Comparison of ENCODE assay signal across 7 mouse cellular contexts in the genomic region with DNA sequence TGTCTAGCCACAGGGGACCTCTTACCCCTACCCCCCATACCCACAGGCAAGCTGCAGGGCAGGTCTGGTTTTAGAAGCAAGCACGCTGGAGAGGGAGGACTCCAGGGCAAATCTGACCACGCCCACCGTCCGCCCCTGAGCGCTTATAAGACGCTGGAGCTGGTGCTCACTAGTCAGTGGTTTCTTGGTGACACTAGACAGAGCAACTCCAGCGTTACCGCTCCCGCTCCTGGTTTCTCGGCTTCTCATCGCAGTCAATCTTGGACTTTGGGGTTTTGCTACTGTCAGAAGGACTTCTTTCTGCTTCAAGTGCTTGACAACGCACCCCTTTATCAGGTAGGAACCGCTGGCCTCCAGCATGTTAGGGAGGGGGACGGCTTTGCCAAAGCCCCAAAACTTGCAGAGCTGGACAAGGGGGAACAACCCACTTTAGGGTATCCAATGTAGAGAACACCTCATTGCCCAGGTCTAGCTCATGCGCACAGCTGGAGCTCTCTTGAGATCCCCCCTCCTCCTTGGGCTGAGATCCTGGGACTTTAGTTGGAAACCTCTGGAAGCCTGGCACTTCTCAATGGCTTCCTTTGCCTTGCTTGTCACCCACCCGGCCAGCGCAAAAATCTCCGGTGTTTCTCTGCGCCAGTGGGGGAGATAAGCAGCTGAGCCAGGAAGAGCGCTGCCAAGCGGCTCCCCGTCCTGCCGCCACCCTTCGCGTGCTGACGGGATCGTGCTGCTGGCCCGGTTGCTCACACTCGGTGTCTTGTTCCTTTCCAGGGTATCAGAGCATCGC. TPM values are rescaled to one million over a fixed set of nuclear protein-coding genes. Genes with fewer than 3 reads are reported as not detected.
DNase-seq lines count a peak whose midpoint lies in the region; ATAC-seq and TF ChIP-seq lines count a peak whose summit lies in the region.

A gene (plus strand): TSS at position 176 of the 787 bp plus-strand sequence.

- no peak within 1 kb of the TSS for H3K27ac ChIP-seq in limb, embryonic 14.5 days (replicated peaks; ENCODE audit: low read depth, low read length)
- no peak within 1 kb of the TSS for H3K27ac ChIP-seq in midbrain, embryonic 15.5 days

- H3K4me2 ChIP-seq in limb, embryonic 14.5 days (replicated peaks; ENCODE audit: low read depth, low read length, severe bottlenecking), result peak within 1 kb of the TSS; percentile 84
- peak within 1 kb of the TSS; percentile 73 for H3K4me2 ChIP-seq in midbrain, embryonic 15.5 days

- peak; percentile 46; the same call in 1 of the 2 replicates for TF ChIP-seq POLR2A in limb, embryonic 14.5 days (IDR thresholded peaks at IDR 0.05; ENCODE audit: borderline replicate concordance, extremely low read depth, insufficient read depth, insufficient read length)

- intact Hi-C loops in gastrocnemius, postnatal 36 days (cut with DNase I), result loop anchor here (2.0 kb wide), 2 partner anchors 71 to 193 kb away; no protein-coding TSS in a partner anchor

- H3K27me3 ChIP-seq in limb, embryonic 14.5 days (ENCODE audit: control insufficient read depth, insufficient read depth, low read length), result peaks cover 55% of the 10 kb centered on the region
- peaks cover 75% of the 10 kb centered on the region for H3K27me3 ChIP-seq in midbrain, embryonic 15.5 days (replicated peaks)

- no peak for ATAC-seq in limb, embryonic 14.5 days (ENCODE audit: low FRiP score, low read depth)
- ATAC-seq in midbrain, embryonic 15.5 days (replicated peaks), result 0 out of 2 replicates have a peak, but pooled peaks have one; percentile 24

- WGBS in limb, embryonic 14.5 days, result 2% methylated on average over 30 of the region's 30 CpGs
- 1% methylated on average over 30 of the region's 30 CpGs for WGBS in midbrain, embryonic 15.5 days

- peak within 1 kb of the TSS; percentile 42 for H3K4me3 ChIP-seq in limb, embryonic 14.5 days (replicated peaks; ENCODE audit: low read length)
- peak within 1 kb of the TSS; percentile 37 for H3K4me3 ChIP-seq in midbrain, embryonic 15.5 days

- H3K9ac ChIP-seq in limb, embryonic 14.5 days (ENCODE audit: low read depth, low read length, severe bottlenecking), result peak within 1 kb of the TSS; percentile 46
- peak within 1 kb of the TSS; percentile 40; the same call in 1 of the 2 replicates for H3K9ac ChIP-seq in midbrain, embryonic 15.5 days

- no peaks in the 10 kb centered on the region for H3K9me3 ChIP-seq in limb, embryonic 14.5 days (ENCODE audit: control insufficient read depth, low read length)
- H3K9me3 ChIP-seq in midbrain, embryonic 15.5 days, result no peaks in the 10 kb centered on the region

- H3K4me1 ChIP-seq in limb, embryonic 14.5 days (ENCODE audit: control insufficient read depth, insufficient read depth, low read length), result peaks cover 27% of the 10 kb centered on the region
- peaks cover 47% of the 10 kb centered on the region for H3K4me1 ChIP-seq in midbrain, embryonic 15.5 days

- peak; percentile 86 to 95 for DNase-seq in adrenal gland, adult (ENCODE audit: inconsistent age in 2 of 2, low spot score in 1 of 2)
- peak; percentile 39 to 47 for DNase-seq in cerebellum, postnatal 36 days
- peak; percentile 85 to 87 for DNase-seq in gastrocnemius, postnatal 36 days
- peak; percentile 66 for DNase-seq in induced T-regulatory cell, adult 2 months (ENCODE audit: low read depth)
- DNase-seq in limb, embryonic 14.5 days (ENCODE audit: low spot score), result peak; percentile 80
- peak; percentile 63 to 76 for DNase-seq in spleen, postnatal 4 days (ENCODE audit: low spot score in 2 of 2)

- no peaks in the 10 kb centered on the region for H3K36me3 ChIP-seq in limb, embryonic 14.5 days (ENCODE audit: control insufficient read depth, insufficient read depth, low read length)
- no peaks in the 10 kb centered on the region for H3K36me3 ChIP-seq in midbrain, embryonic 15.5 days (replicated peaks)

RNA-seq across cellular contexts. Expression of the gene that starts here (rescaled TPM):
- 1 to 10 TPM; 1.7 to 2.9 TPM for total RNA-seq in gastrocnemius, postnatal 36 days (2021)
- 1.8 and 2.6 TPM in 2 replicates for polyA plus RNA-seq in limb, embryonic 14.5 days (2012; rRNA removed)
- polyA plus RNA-seq in limb, embryonic 14.5 days (2014; fragmentation: Nextera tagmentation; extraction: Ambion mirVana), result 2.6 and 3.3 TPM in 2 replicates
- polyA plus RNA-seq in midbrain, embryonic 15.5 days (2015; fragmentation: Nextera tagmentation; extraction: Ambion mirVana), result 4.3 and 4.8 TPM in 2 replicates
